Mouse (Mus musculus) bone marrow, adult 2 months (tissue): ENCODE measurements at regions not wholly inside any gene's neighbourhood (a gene's known extent, or its start where the extent isn't known, plus 50 kb on each side); places are given as distances from the start of the nearest gene placed in this dataset.

ENCODE experiments used
- CTCF ChIP-seq: fragments of 200-500 bp; IDR thresholded peaks from 2 replicates; pipeline ENCODE4 v1.5.1; 2011; ENCODE audit warnings: low read length, control low read depth; ENCODE audit not compliant: control insufficient read depth, insufficient read depth
- POLR2A ChIP-seq: fragments of 200-500 bp; IDR thresholded peaks from 2 replicates; pipeline ENCODE4 v1.6.1; 2011; ENCODE audit warnings: low read depth, mild to moderate bottlenecking, control low read depth, low read length, borderline replicate concordance; ENCODE audit not compliant: control insufficient read depth

DNA sequence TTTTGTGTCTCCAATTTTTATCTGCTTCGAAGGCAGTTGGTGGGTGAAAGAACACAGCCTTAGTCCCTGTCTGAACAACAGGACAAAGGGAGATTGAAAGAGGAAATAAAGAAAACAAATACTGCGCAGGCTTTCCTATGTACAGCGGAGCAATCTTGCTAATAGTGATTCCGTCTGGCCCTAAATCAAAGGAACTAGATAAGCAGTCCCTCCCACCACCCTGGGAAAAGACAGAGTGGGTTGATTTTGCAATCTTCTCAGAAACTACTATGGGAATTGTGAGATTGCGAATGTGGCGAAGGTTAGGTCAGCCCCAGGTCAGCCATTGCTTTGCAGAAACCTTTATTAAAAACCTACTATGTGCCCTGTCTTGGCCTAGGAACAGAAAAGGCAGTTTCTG is 65.0 kb downstream of the AI429214 start:
- TF ChIP-seq CTCF (no peak), POLR2A (no peak)
